Mouse (Mus musculus) heart, postnatal 0 days (tissue): ENCODE data around the gene Cst3. TPM values are rescaled to one million over a fixed set of nuclear protein-coding genes. Genes with fewer than 3 reads are reported as not detected.

Experiments
- ATAC-seq: fragments of 200-750 bp; cut with Nextera tagmentation; 2 replicates; pipeline ENCODE4 v1.8.0; 2017; ENCODE audit warnings: low read depth, moderate number of reproducible peaks, moderate library complexity; ENCODE audit not compliant: insufficient read depth
- DNase-seq: peaks from one replicate; pipeline ENCODE4 v3.0.0-alpha.2; 2016; ENCODE audit warnings: low spot score
- H3K27ac ChIP-seq: fragments of 300-500 bp; sonication (generic); 2 replicates; pipeline ENCODE4 v1.5.1; 2014; ENCODE audit warnings: low read depth, mild to moderate bottlenecking
- H3K27me3 ChIP-seq: fragments of 300-500 bp; sonication (generic); 2 replicates; pipeline ENCODE4 v1.6.1; 2014; ENCODE audit warnings: low read length, mixed read lengths; ENCODE audit not compliant: control insufficient read depth, insufficient read depth
- H3K36me3 ChIP-seq: fragments of 300-500 bp; sonication (generic); replicated peaks from 2 replicates; pipeline ENCODE4 v1.6.1; 2014; ENCODE audit warnings: low read length, mixed read lengths; ENCODE audit not compliant: control insufficient read depth, insufficient read depth
- H3K4me1 ChIP-seq: fragments of 300-500 bp; sonication (generic); 2 replicates; pipeline ENCODE4 v1.6.1; 2014; ENCODE audit warnings: antibody characterized with exemption; ENCODE audit not compliant: control insufficient read depth, insufficient read depth
- H3K4me2 ChIP-seq: fragments of 300-500 bp; sonication (generic); 2 replicates; pipeline ENCODE4 v1.6.1; 2014; ENCODE audit warnings: low read depth, mild to moderate bottlenecking, low read length, moderate library complexity
- H3K4me3 ChIP-seq: fragments of 300-500 bp; sonication (generic); 2 replicates; pipeline ENCODE4 v1.5.1; 2014; ENCODE audit warnings: low read depth, low read length
- H3K9ac ChIP-seq: fragments of 300-500 bp; sonication (generic); replicated peaks from 2 replicates; pipeline ENCODE4 v1.6.1; 2014; ENCODE audit warnings: low read depth, low read length, mixed read lengths
- H3K9me3 ChIP-seq: fragments of 300-500 bp; sonication (generic); replicated peaks from 2 replicates; pipeline ENCODE4 v1.6.1; 2016; ENCODE audit warnings: low read length; ENCODE audit not compliant: control insufficient read depth
- CTCF ChIP-seq: IDR thresholded peaks from 2 replicates; pipeline ENCODE4 v1.5.1; 2016; ENCODE audit warnings: antibody characterized with exemption, control low read depth, low read depth
- EP300 ChIP-seq: IDR thresholded peaks from 2 replicates; pipeline ENCODE4 v1.6.1; 2016; ENCODE audit warnings: antibody characterized with exemption, low read depth
- WGBS: fragments of 180-500 bp; shearing (Covaris S2); extraction: QIAGEN DNeasy Blood & Tissue Kit; methylation state at CpG from one replicate; pipeline ENCODE4 v1.1.7; 2014; 5-methylcytosine and 5-hydroxymethylcytosine counted together
- polyA plus RNA-seq: library from polyadenylated mRNA; unstranded; fragments of >200 nt; fragmentation: Nextera tagmentation; extraction: Ambion mirVana; gene quantifications from 2 replicates; pipeline ENCODE4 v1.2.1, GENCODE M21; 2015
- total RNA-seq: library from RNA; depleted of rRNA; stranded (reverse); fragments of >200 nt; gene quantifications from 2 replicates; pipeline ENCODE4 v1.2.3, GENCODE M21; 2014; ENCODE audit warnings: low replicate concordance; rRNA removed

The Cst3 gene
- total and polyA plus RNA-seq, 2 experiments from 2014 or later: 499 to 883 TPM

GRCm38 (mm10) chr2:148825986-148826385, 49.5 kb downstream of the Cst3 start:
- H3K9ac ChIP-seq: no peak overlapping the region
- TF ChIP-seq EP300: no peak
- TF ChIP-seq CTCF: no peak
- H3K36me3 ChIP-seq: no peaks in the 10 kb centered on the region
- no peaks in the 10 kb centered on the region for H3K27me3 ChIP-seq
- 37% methylated on average over 1 of the region's 1 CpGs for WGBS
- H3K27ac ChIP-seq: no peak overlapping the region
- no peak for DNase-seq
- no peak for ATAC-seq
- no peaks in the 10 kb centered on the region for H3K4me1 ChIP-seq
- H3K4me2 ChIP-seq: no peak overlapping the region
- H3K4me3 ChIP-seq: no peak overlapping the region
- H3K9me3 ChIP-seq: no peaks in the 10 kb centered on the region

Other genes with a start within 250 kb of the Cst3 start
- gene Nxt1, start 203.1 kb downstream of the Cst3 start, total RNA-seq: 37.7 and 38.9 TPM in 2 replicates
- 28.6 and 32.0 TPM in 2 replicates for gene Nxt1, start 203.1 kb downstream of the Cst3 start, polyA plus RNA-seq
- 21.9 and 40.1 TPM in 2 replicates for gene Gzf1, start 194.7 kb downstream of the Cst3 start, total RNA-seq
- 12.4 and 14.3 TPM in 2 replicates for gene Gzf1, start 194.7 kb downstream of the Cst3 start, polyA plus RNA-seq
- gene Napb, start 143.2 kb downstream of the Cst3 start, total RNA-seq: 2.3 and 3.7 TPM in 2 replicates
- gene Napb, start 143.2 kb downstream of the Cst3 start, polyA plus RNA-seq: 1.5 TPM in 2 replicates
- not detected in 2 replicates for gene Cstl1, start 125.3 kb downstream of the Cst3 start, total RNA-seq
- not detected in 2 replicates for gene Cstl1, start 125.3 kb downstream of the Cst3 start, polyA plus RNA-seq
- not detected in 2 replicates for gene Cst11, start 104.2 kb downstream of the Cst3 start, total RNA-seq
- gene Cst11, start 104.2 kb downstream of the Cst3 start, polyA plus RNA-seq: not detected in 2 replicates
- not detected in 2 replicates for gene 8030411F24Rik, start 93.7 kb downstream of the Cst3 start, total RNA-seq
- not detected in 2 replicates for gene 8030411F24Rik, start 93.7 kb downstream of the Cst3 start, polyA plus RNA-seq
- not detected in 2 replicates for gene Cst12, start 86.3 kb downstream of the Cst3 start, total RNA-seq
- gene Cst12, start 86.3 kb downstream of the Cst3 start, polyA plus RNA-seq: not detected in 2 replicates
- gene Cst8, start 76.9 kb downstream of the Cst3 start, total RNA-seq: not detected in 2 replicates
- not detected in 2 replicates for gene Cst8, start 76.9 kb downstream of the Cst3 start, polyA plus RNA-seq
- gene Cst13, start 55.6 kb downstream of the Cst3 start, total RNA-seq: not detected in 2 replicates
- not detected in 2 replicates for gene Cst13, start 55.6 kb downstream of the Cst3 start, polyA plus RNA-seq
- 6.6 TPM in 1 of 2 replicates, not detected in the other for gene Cst9, start 40.5 kb downstream of the Cst3 start, total RNA-seq
- gene Cst9, start 40.5 kb downstream of the Cst3 start, polyA plus RNA-seq: 14.8 and 16.8 TPM in 2 replicates
- gene 9230104L09Rik, start 10.7 kb downstream of the Cst3 start, total RNA-seq: not detected in 2 replicates
- 0.98 and 1.5 TPM in 2 replicates for gene 9230104L09Rik, start 10.7 kb downstream of the Cst3 start, polyA plus RNA-seq
- not detected in 2 replicates for gene Gm1330, start 127.6 kb upstream of the Cst3 start, total RNA-seq
- not detected in 2 replicates for gene Gm1330, start 127.6 kb upstream of the Cst3 start, polyA plus RNA-seq
- not detected in 2 replicates for gene Gm10750, start 141.5 kb upstream of the Cst3 start, total RNA-seq
- not detected in 2 replicates for gene Gm10750, start 141.5 kb upstream of the Cst3 start, polyA plus RNA-seq